Mouse (Mus musculus) erythroblast, embryonic 14.5 days (primary cell): ENCODE results near the gene Cited4.

Experiments used
- GATA1 ChIP-seq: IDR thresholded peaks from 2 replicates; pipeline ENCODE4 v1.6.1; 2012; ENCODE audit warnings: low read length, inconsistent platforms, mixed read lengths
- TAL1 ChIP-seq: IDR thresholded peaks from 3 replicates; pipeline ENCODE4 v1.6.1; 2012; ENCODE audit warnings: low read length, inconsistent platforms, mixed read lengths

DNA sequence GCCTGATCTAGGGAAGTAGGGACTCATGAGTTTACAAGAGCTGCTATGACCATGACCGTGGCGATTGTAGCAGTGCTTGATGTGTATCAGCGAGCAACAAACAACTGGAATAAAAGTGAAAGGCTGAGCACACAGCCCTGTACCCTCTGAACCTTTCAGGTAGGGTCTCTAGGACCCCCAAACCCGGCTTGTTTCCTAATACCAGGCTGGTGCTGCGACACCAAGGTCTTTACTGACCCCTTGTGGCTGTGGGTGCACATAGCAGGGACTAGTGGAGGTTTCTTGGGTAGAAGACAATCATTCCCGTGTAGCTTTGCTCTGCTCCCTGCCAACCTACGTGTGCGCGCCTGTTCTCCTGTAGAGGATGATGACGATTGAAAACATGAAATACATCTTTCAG is 15.8 kb downstream of the Cited4 start:
- TF ChIP-seq GATA1 (no peak), TAL1 (no peak)
